Mouse (Mus musculus) myocyte (in vitro differentiated cells): ENCODE measurements around the gene Gkap1. TPM values are rescaled to one million over a fixed set of nuclear protein-coding genes. Genes with fewer than 3 reads are reported as not detected.

Experiments
- H3K27me3 ChIP-seq: one replicate; pipeline ENCODE4 v1.6.1; 2011; ENCODE audit not compliant: control insufficient read depth, insufficient read depth, insufficient read length
- H3K36me3 ChIP-seq: one replicate; pipeline ENCODE4 v1.6.1; 2011; ENCODE audit not compliant: control insufficient read depth, insufficient read depth
- H3K4me2 ChIP-seq: one replicate; pipeline ENCODE4 v1.6.1; 2011; ENCODE audit warnings: low read depth, control low read depth
- H3K4me3 ChIP-seq: one replicate; pipeline ENCODE4 v1.5.1; 2011; ENCODE audit warnings: mild to moderate bottlenecking, control low read depth, moderate library complexity
- H3K79me2 ChIP-seq: one replicate; pipeline ENCODE4 v1.6.1; 2011; ENCODE audit not compliant: control insufficient read depth, insufficient read depth
- H3ac ChIP-seq: one replicate; pipeline ENCODE4 v1.6.1; 2011; ENCODE audit not compliant: control insufficient read depth, insufficient read length
- CEBPB ChIP-seq: IDR thresholded peaks from 2 replicates; pipeline ENCODE4 v1.6.1; 2011; ENCODE audit warnings: mild to moderate bottlenecking, moderate library complexity; ENCODE audit not compliant: poor library complexity, insufficient read depth, severe bottlenecking
- E2F4 ChIP-seq: IDR thresholded peaks from one replicate; pipeline ENCODE4 v1.6.1; 2011; ENCODE audit warnings: mild to moderate bottlenecking, control low read depth, moderate library complexity; ENCODE audit not compliant: insufficient read depth
- MAX ChIP-seq: IDR thresholded peaks from one replicate; pipeline ENCODE4 v1.6.1; 2011; ENCODE audit warnings: low read depth, mild to moderate bottlenecking, control low read depth
- MYOD1 ChIP-seq, 3 experiments: IDR thresholded peaks; one replicate each; pipeline ENCODE4 v1.6.1; 2011; ENCODE audit warnings: control low read depth in 2 of 3, low read depth in 2 of 3, mild to moderate bottlenecking in 2 of 3, moderate library complexity in 1 of 3; ENCODE audit not compliant: insufficient read length in 2 of 3, control insufficient read depth in 1 of 3
- MYOG ChIP-seq, 3 experiments: IDR thresholded peaks; one replicate each; pipeline ENCODE4 v1.6.1; 2011; ENCODE audit warnings: control low read depth in 2 of 3, low read depth in 2 of 3, mild to moderate bottlenecking in 2 of 3; ENCODE audit not compliant: insufficient read length in 2 of 3, control insufficient read depth in 1 of 3, insufficient read depth in 1 of 3
- POLR2A ChIP-seq: IDR thresholded peaks from one replicate; pipeline ENCODE4 v1.6.1; 2011; ENCODE audit warnings: low read depth, mild to moderate bottlenecking, control low read depth, moderate library complexity; ENCODE audit not compliant: insufficient read length
- POLR2AphosphoS2 ChIP-seq: IDR thresholded peaks from one replicate; pipeline ENCODE4 v1.6.1; 2011; ENCODE audit warnings: low read depth, control low read depth; ENCODE audit not compliant: insufficient read length
- REST ChIP-seq: IDR thresholded peaks from one replicate; pipeline ENCODE4 v1.6.1; 2011; ENCODE audit warnings: mild to moderate bottlenecking, control low read depth, moderate library complexity; ENCODE audit not compliant: insufficient read depth, insufficient read length
- SRF ChIP-seq: IDR thresholded peaks from one replicate; pipeline ENCODE4 v1.6.1; 2011; ENCODE audit warnings: low read depth; ENCODE audit not compliant: control insufficient read depth, insufficient read length
- TCF12 ChIP-seq: IDR thresholded peaks from one replicate; pipeline ENCODE4 v1.6.1; 2011; ENCODE audit warnings: mild to moderate bottlenecking, control low read depth; ENCODE audit not compliant: poor library complexity, insufficient read depth, severe bottlenecking
- TCF3 ChIP-seq: IDR thresholded peaks from one replicate; pipeline ENCODE4 v1.6.1; 2011; ENCODE audit warnings: low read depth, control low read depth; ENCODE audit not compliant: insufficient read length
- USF1 ChIP-seq: IDR thresholded peaks from one replicate; pipeline ENCODE4 v1.6.1; 2011; ENCODE audit warnings: low read depth, mild to moderate bottlenecking, control low read depth, moderate library complexity
- polyA plus RNA-seq: library from polyadenylated mRNA; unstranded; fragments of >200 nt; fragmentation: generic; extraction: Trizol; gene quantifications from one replicate; pipeline ENCODE4 v1.2.1, GENCODE M21; 2012; ENCODE audit warnings: missing spikeins

Gene Gkap1
- polyA plus RNA-seq, 1 experiment, result 12.2 TPM

DNA sequence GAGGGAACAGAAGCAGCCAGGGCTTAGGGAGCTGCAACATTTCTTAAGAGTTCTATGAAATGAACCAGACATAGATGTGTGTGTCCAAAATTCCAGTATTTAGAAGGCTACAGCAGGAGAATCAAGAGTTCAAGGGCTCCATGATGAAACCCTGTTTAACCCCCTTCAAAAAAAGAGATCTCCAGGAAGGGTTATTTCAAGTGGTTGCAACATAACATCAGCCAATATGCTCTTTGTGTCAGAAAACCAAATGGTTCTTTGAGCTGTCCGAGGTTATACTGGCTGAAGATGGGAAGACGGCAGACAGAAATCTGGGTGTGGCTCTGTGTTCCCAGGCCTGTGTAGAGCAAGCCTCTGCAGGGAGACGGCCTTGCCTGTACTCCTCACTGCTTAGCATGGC, 20.1 kb upstream of the Gkap1 start:
- H3K4me3 ChIP-seq, result no peak overlapping the region
- no peaks in the 10 kb centered on the region for H3K27me3 ChIP-seq
- H3K79me2 ChIP-seq, result no peaks in the 10 kb centered on the region
- H3K4me2 ChIP-seq, result no peak overlapping the region
- H3ac ChIP-seq, result no peak overlapping the region
- TF ChIP-seq CEBPB (peak; percentile 82), USF1 (no peak), TCF3 (no peak)
- no peaks in the 10 kb centered on the region for H3K36me3 ChIP-seq

DNA sequence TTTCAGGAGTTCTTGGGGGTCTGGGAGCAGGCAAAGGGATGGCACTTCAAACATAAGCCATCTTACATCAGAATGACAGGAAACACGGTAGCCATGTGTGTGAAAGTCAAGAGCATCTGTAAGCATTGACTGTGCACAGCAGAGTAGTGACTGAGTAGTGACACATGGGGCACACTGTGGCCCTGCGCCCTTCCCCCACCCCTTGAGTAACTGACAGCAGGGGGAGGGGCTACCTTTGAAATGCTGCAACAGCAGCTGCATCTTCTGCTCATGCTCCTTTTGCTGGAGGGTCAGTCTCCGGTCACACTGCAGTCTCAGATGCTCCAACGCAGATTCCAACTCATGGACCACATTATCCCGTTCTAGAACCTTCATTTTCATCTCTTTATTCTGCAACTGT, 17.3 kb upstream of the Gkap1 start:
- Histone ChIP-seq H3K36me3 (no peaks in the 10 kb centered on the region), H3K79me2 (no peaks in the 10 kb centered on the region), H3K4me3 (no peak overlapping the region), H3K27me3 (no peaks in the 10 kb centered on the region), H3ac (no peak overlapping the region), H3K4me2 (no peak overlapping the region)
- TF ChIP-seq CEBPB (no peak), TCF3 (no peak), SRF (no peak), TCF12 (no peak), MAX (no peak), E2F4 (no peak), POLR2AphosphoS2 (no peak), POLR2A (no peak), REST (no peak), USF1 (no peak), MYOG (IDR thresholded peaks at IDR 0.05; ENCODE audit: control insufficient read depth in 1 of 3, insufficient read depth in 1 of 3, insufficient read length in 2 of 3, low read depth in 2 of 3) (no peak), MYOD1 (IDR thresholded peaks at IDR 0.05; ENCODE audit: control insufficient read depth in 1 of 3, insufficient read length in 2 of 3, low read depth in 2 of 3) (no peak)

DNA sequence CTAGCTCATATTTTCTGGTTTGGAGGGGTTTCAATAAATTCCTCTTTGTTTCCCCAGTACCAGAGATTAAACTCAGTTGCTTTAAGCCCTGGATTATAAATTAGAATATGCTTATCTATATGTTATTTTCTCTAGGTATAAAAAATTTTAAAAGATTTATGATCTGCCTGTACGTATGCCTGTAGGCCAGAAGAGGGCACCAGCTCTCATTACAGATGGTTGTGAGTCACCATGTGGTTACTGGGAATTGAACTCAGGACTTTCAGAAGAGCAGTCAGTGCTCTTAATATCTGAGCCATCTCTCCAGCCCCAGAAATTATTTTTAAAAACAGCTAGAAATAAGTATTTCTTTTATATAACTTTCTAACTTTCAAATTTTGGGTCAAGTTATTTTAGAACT, 13.8 kb upstream of the Gkap1 start:
- H3K36me3 ChIP-seq, result no peaks in the 10 kb centered on the region
- no peak for TF ChIP-seq MYOD1 (IDR thresholded peaks at IDR 0.05; ENCODE audit: control insufficient read depth in 1 of 3, insufficient read length in 2 of 3, low read depth in 2 of 3)
- no peak overlapping the region for H3K4me2 ChIP-seq
- no peaks in the 10 kb centered on the region for H3K79me2 ChIP-seq
- H3K4me3 ChIP-seq, result no peak overlapping the region
- H3ac ChIP-seq, result no peak overlapping the region
- no peaks in the 10 kb centered on the region for H3K27me3 ChIP-seq

DNA sequence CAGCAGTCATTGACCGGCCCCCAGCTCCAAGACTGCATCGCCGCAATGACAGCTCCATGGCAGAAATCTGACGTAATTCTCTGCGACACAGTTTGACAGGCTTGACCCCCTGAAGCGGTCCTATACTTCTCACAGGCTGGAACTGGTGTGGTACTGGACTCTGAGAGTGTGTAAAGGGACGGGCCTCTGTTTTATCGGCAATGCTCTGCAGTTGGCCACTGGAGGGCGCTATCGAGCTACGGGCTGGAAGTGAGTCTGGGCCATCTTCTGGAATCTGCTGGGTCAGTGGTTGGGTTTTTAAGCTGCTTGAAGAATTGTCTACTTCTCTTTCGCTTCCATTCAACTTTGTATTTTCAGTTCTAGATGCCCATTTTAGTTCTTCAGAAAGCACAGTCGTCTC, 12.3 kb upstream of the Gkap1 start:
- Histone ChIP-seq H3K4me2 (no peak overlapping the region), H3K79me2 (no peaks in the 10 kb centered on the region), H3K36me3 (no peaks in the 10 kb centered on the region), H3ac (no peak overlapping the region), H3K4me3 (no peak overlapping the region), H3K27me3 (no peaks in the 10 kb centered on the region)
- no peak for TF ChIP-seq MYOG (IDR thresholded peaks at IDR 0.05; ENCODE audit: control insufficient read depth in 1 of 3, insufficient read depth in 1 of 3, insufficient read length in 2 of 3, low read depth in 2 of 3)
- TF ChIP-seq REST, result no peak
- TF ChIP-seq CEBPB, result no peak
- TF ChIP-seq MAX, result no peak
- TF ChIP-seq POLR2A, result no peak
- no peak for TF ChIP-seq MYOD1 (IDR thresholded peaks at IDR 0.05; ENCODE audit: control insufficient read depth in 1 of 3, insufficient read length in 2 of 3, low read depth in 2 of 3)
- TF ChIP-seq POLR2AphosphoS2, result no peak
- TF ChIP-seq TCF3, result no peak
- no peak for TF ChIP-seq USF1

GRCm38 (mm10) chr13:58283466-58283865, 8.0 kb upstream of the Gkap1 start:
- Histone ChIP-seq H3K79me2 (no peaks in the 10 kb centered on the region), H3ac (no peak overlapping the region), H3K36me3 (no peaks in the 10 kb centered on the region), H3K27me3 (no peaks in the 10 kb centered on the region), H3K4me3 (no peak overlapping the region), H3K4me2 (no peak overlapping the region)
- TF ChIP-seq TCF12 (no peak), TCF3 (no peak), REST (no peak), SRF (no peak), POLR2A (no peak)

DNA sequence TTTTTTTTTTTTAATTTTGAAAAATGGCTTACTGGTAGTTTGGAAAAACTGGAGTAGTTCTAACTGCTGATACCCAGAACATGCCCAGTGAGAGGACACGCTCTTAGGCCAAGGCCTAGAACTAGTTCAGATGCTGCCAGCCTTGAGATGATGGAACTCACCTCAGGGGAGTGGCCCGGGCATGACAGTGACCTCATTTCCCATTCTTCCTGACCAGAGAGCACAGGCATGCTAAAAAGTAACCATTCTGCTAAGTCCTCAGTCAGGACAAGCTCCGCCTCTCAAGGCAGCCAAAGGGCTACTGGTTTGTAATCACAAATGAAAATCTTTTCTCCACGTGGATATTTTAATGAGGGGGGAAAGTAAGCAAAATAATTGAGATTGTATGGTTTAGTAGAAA, 6.4 kb upstream of the Gkap1 start:
- Histone ChIP-seq H3K4me3 (no peak overlapping the region), H3K79me2 (no peaks in the 10 kb centered on the region), H3ac (no peak overlapping the region), H3K27me3 (no peaks in the 10 kb centered on the region), H3K36me3 (no peaks in the 10 kb centered on the region), H3K4me2 (no peak overlapping the region)
- TF ChIP-seq TCF3 (no peak), POLR2A (no peak), POLR2AphosphoS2 (no peak), E2F4 (no peak), REST (no peak), USF1 (no peak), SRF (no peak), MAX (no peak), TCF12 (no peak), MYOD1 (IDR thresholded peaks at IDR 0.05; ENCODE audit: control insufficient read depth in 1 of 3, insufficient read length in 2 of 3, low read depth in 2 of 3) (no peak), CEBPB (no peak)
